Mouse (Mus musculus) c-Kit-positive CD71-positive TER-119-positive erythroid progenitor cells, embryonic 14.5 days (primary cell): ENCODE measurements at regions not wholly inside any gene's neighbourhood (a gene's known extent, or its start where the extent isn't known, plus 50 kb on each side); places are given as distances from the start of the nearest gene placed in this dataset.
"Not testable (repeated sequence)": the region's sequence is repeated elsewhere in the genome, so short reads cannot be mapped to it uniquely, and the experiment has no call there.

Experiments used
- DNase-seq: peaks from one replicate; pipeline ENCODE4 v3.0.0-alpha.2; 2013; ENCODE audit warnings: low spot score

DNA sequence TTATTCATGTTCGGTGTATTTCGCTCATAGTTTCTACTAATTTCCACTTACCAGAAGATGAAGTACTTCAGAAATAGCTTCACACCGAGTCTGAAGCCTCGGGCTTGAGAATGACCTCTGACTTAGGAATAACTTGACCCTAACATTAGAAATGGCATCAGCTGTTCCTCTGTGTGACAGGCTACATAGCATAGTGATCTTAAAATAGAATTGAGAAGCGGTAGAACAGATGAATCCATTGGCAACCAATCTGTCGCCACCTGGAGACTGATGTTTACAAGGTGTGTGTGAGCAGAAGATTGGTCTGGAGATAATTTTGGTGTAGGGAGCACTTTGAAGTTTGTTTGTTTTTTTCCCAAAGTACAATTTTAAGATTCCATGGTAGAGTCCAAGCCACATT is 60.9 kb upstream of the Ahi1 start:
- DNase-seq, result no peak

DNA sequence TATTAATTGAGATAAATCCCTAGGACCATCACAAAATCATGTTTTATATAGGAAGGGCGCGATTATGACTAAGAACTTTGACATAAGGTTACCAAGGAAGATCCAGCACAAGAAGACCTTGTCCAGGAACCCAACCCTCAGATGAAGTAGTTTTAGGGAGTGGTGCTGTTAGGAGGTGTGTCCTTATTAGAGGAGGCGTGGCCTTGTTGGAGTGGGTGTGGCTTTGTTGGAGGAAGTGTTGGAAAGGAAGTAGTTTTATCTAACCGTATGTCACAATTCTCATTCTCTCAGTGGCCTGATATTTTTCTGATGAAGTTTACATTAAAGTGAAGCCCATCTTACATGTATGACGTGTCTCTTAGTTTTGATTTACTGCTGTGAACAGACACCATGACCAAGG is 68.7 kb upstream of the Ahi1 start:
- DNase-seq, result no peak

DNA sequence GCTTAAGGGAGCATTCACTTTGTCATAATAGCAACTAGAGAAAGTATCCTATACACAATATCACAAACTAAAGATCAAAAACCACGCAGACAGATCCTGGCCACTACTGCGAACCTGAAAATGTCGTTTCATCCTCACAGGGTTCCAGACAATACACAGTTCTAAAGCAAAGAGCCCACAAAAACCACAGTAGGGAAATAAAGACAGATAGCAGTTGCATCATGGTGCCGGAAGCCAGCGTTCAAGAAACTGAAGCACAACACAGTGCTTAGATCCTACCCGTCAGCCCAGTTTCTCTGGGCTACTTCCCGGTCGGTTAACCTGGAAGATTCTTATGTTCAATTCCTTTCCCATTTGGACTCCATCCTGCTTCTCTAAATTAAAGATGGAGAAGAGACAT is 69.7 kb upstream of the Ahi1 start:
- DNase-seq, result no peak

DNA sequence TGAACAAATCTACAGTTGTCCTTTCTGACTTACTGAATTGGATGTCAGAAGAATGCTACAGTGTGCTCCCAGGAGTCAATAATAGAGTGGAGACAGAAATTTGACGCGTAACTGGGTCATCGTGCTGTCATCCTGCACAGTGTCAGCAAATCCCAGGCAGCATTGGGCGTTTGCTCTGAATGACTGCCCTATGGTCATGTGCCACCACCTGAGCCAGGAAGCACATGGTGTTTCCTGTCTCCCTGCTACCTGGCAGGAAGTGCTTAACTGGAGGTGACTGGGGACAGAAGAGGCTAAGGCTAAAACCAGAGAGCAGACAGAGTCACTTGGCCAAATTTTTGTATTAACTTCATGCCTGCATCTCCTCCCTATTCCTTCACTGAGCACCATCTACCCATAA is 72.1 kb upstream of the Ahi1 start:
- DNase-seq, result no peak

GRCm38 (mm10) chr10:20879482-20879881 is 72.9 kb upstream of the Ahi1 start:
- no peak for DNase-seq

DNA sequence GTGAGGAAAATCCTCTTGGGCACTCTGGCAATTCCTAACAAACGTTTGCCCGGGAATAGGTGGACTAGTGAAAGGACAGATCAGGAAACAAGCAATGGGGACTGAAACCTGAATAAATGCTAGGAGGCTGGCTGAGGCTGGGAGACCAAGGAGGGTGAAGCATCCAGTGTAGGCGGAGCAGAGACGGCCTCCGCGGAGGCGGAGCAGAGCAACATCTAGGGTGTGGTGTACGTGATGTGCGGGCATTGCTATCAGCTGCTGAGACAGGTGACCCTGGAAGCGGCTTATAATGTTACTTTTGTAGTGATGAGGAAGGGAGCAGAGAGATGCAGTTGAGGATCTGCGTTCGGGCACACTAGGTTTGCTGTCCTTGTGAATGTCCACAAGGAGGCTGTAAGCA is 85.3 kb upstream of the Ahi1 start:
- DNase-seq, result no peak

GRCm38 (mm10) chr10:20865031-20865430 is 87.3 kb upstream of the Ahi1 start:
- DNase-seq, result no peak

- no peak for DNase-seq
Observed at GRCm38 (mm10) chr10:20857413-20857812, 94.9 kb upstream of the Ahi1 start.

DNA sequence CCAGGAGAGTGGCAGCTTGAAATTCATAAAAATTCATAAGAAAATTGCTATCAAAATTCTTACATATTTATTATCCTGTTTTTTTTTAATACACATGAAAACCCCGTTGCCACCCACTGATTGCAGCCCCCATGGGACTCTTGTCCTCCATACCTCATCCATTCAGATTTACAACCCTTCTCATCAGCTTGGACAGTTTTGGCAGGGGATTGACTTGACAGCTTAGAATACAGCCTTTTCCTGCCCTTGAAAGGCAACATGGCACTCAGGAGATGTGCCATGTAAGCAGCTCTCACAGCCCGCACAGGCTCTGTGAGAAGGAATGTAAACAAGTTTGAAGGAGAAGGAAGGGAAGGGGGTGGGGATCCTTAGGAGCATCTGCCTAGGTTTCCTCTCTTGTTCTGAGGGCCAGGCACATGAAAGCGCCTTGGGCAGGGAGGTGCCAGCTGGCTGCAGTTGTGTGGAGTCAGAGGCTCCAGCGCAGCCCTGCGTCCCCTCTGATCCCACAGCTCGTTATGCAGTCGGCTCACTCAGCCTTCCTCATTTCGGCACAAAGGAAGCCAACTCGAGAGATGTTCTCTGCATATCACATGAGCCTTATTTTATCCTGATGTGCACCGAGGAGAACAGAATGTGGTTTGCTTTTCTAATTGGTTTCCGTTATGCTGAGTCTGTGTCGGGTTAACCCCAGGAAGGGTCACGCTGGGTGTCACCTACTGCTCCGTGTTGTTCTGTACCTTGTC is 97.6 kb upstream of the Ahi1 start:
- no peak for DNase-seq

DNA sequence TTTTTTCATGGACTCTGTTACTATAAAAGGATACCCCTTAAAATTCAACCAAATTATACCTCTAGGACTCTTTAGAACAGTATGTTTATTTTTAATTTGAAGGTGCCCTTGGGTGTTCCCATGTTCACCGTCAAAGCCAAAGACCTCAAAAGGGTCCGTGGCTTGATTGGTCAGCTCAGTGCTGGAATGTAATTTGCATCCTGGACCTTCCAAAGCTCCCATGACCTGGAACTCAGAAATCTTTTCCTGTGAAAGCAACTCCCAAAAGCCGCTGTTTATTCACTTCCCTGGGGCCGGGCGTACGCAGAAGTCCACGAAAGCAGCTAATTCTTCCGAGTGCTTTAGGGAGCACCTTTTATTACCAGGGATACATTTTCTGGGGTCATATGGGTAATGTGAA is 105.1 kb upstream of the Ahi1 start:
- no peak for DNase-seq

GRCm38 (mm10) chr10:20843277-20843676 is 109.1 kb upstream of the Ahi1 start:
- DNase-seq, result no peak

DNA sequence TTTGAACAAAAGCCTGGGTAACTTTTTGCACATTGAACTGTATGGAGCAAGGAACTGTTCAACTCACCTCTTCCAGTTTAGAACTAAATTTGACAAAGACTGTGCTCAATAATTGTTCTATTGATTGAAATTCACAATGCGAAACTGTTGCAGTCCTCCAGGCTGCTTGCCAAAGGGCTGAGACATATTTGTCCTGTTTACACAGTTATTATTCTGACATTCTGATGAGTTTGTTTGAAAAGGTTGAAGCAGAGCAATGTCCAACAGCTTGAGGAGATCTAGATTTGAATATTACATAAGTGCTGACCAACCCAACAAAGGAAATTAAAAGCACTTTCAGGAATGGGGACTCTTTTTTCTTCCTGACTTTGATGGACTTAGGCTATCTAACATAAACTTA is 110.2 kb upstream of the Ahi1 start:
- DNase-seq, result no peak

DNA sequence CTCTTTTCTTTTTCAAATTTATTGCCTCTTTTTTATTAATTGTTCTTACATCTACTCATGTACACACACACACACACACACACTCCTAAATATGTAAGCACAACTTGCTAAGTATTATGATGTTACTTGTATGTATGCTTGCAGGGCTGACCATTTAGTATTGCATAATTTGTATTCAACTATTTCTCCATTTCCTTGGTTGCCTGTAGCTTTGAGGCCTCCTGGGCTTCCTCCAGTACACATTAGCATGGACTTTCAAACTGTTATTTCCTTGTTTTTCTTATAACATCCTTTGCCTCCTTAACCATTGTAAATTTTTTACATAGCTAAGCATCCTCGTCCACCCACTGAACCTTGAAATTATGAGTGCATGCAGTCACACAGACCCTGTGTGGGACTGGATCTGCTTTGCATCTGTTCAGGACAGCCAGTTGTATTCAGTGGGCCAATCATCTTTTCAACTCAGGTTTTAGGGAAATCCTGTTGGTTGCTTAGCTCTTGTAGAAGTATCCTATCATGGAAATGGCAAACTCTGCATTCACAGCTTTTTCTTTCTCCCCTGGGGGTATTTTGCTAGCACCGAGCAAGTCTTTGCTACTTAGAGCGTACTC is 110.8 kb upstream of the Ahi1 start:
- no peak for DNase-seq

- no peak for DNase-seq
Observed at GRCm38 (mm10) chr10:20838685-20839425, 113.5 kb upstream of the Ahi1 start.

- DNase-seq, result not testable (repeated sequence)
Observed at GRCm38 (mm10) chr10:20836816-20837215, 111.9 kb upstream of the Pde7b start.

- DNase-seq, result no peak
Observed at GRCm38 (mm10) chr10:20834806-20835575, 110.1 kb upstream of the Pde7b start.

DNA sequence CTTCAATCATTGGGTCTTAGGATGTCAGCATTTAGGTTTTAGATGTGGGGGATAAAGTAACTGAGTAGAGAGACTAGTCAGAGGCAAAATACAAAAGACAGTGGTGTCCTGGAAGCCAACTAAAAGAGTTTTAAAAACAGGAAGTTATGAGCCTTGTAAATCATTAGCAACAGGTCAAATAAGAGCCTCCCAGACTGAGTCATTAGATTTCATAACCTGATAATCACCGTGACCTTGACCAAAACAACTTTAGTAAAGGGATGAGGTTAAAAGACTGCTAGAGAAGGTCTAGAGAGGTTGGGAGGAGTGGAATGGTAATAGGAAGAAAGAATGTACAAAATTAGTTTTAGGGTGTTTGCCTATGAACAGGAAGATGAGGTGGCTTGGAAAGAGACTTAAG is 103.4 kb upstream of the Pde7b start:
- DNase-seq, result no peak

- DNase-seq, result no peak
Observed at GRCm38 (mm10) chr10:20827473-20827872, 102.6 kb upstream of the Pde7b start.

GRCm38 (mm10) chr10:20818548-20818947 is 93.7 kb upstream of the Pde7b start:
- DNase-seq, result no peak

GRCm38 (mm10) chr10:20799792-20800191 is 74.9 kb upstream of the Pde7b start:
- DNase-seq, result no peak

DNA sequence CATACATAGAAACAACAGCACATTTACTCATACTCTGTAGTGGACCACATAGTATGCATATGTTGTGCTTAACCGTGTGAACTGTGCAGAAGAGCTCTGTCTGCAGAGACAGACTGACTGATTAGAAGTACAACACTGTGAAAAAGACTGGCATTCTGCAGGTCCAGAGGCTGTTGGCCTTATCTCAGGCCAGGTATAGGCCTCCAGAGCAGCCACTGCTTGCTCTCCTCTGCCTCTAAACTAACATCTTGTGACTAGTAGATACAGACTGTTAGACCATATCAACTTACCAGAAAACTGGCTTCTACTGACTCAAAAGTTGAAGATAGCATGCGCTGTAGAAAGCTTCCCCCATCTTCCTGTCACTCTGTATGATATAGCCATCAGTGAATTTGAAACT is 73.5 kb upstream of the Pde7b start:
- DNase-seq, result peak; percentile 15

DNA sequence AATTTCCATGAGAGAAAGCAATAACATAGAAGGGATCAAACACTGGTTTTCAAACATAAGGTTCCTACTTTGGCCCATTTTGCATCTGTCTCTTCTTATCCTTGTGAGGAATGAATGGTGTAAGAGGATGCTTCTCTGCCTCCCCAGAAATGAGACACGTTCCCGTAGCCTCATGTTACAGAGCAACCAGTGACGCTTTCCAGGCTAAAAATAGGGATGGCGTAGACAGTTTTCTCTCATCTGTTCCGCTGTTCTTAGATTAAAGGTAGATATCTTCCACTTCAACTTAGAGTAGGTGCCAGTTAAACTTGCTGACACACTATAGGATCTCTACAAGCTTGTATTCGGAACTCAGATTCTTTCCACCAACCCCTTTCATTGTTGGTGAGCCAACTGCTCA is 69.1 kb upstream of the Pde7b start:
- DNase-seq, result no peak

GRCm38 (mm10) chr10:20780946-20781345 is 56.1 kb upstream of the Pde7b start:
- no peak for DNase-seq
